Mouse (Mus musculus): ENCODE measurements around the gene Glrp1. TPM values are rescaled to one million over a fixed set of nuclear protein-coding genes. Genes with fewer than 3 reads are reported as not detected.

Glrp1 gene
- 2.2 TPM in 1 of 2 replicates, not detected in the other for total RNA-seq (2014; rRNA removed; ENCODE audit: low replicate concordance)
- polyA plus RNA-seq (2015; fragmentation: Nextera tagmentation; extraction: Ambion mirVana), result 0.26 and 0.41 TPM in 2 replicates

GRCm38 (mm10) chr1:88509789-88510188 is at the start of gene Glrp1:
TSS of gene Glrp1 (minus strand) at chr1:88510066.
- no peak within 1 kb of the TSS for H3K9ac ChIP-seq (replicated peaks; ENCODE audit: low read depth, low read length)
- no peak within 1 kb of the TSS for H3K4me3 ChIP-seq (ENCODE audit: low read depth, low read length)
- TF ChIP-seq EP300 (IDR thresholded peaks at IDR 0.05; ENCODE audit: low read depth) (no peak), CTCF (IDR thresholded peaks at IDR 0.05; ENCODE audit: low read depth) (no peak)
- no peaks in the 10 kb centered on the region for H3K27me3 ChIP-seq (ENCODE audit: control insufficient read depth, insufficient read depth, low read length)
- 51% methylated on average over 8 of the region's 8 CpGs for WGBS
- no peak within 1 kb of the TSS for H3K27ac ChIP-seq (ENCODE audit: low read depth)
- DNase-seq (ENCODE audit: low spot score), result no peak
- H3K4me1 ChIP-seq (ENCODE audit: control insufficient read depth, insufficient read depth), result no peaks in the 10 kb centered on the region
- peak within 1 kb of the TSS; percentile 20; the same call in 1 of the 2 replicates for H3K4me2 ChIP-seq (ENCODE audit: low read depth, low read length)
- H3K9me3 ChIP-seq (replicated peaks; ENCODE audit: control insufficient read depth, low read length), result no peaks in the 10 kb centered on the region
- no peak; the same call in 1 of the 2 replicates for ATAC-seq (ENCODE audit: insufficient read depth, low read depth)
- no peaks in the 10 kb centered on the region for H3K36me3 ChIP-seq (replicated peaks; ENCODE audit: control insufficient read depth, insufficient read depth, low read length)

- ATAC-seq (ENCODE audit: insufficient read depth, low read depth) (no peak), DNase-seq (ENCODE audit: low spot score) (no peak)
- Histone ChIP-seq H3K9ac (replicated peaks; ENCODE audit: low read depth, low read length) (no peak overlapping the region), H3K4me3 (ENCODE audit: low read depth, low read length) (no peak overlapping the region), H3K4me1 (ENCODE audit: control insufficient read depth, insufficient read depth) (no peaks in the 10 kb centered on the region; the same call in 1 of the 2 replicates), H3K27me3 (ENCODE audit: control insufficient read depth, insufficient read depth, low read length) (no peaks in the 10 kb centered on the region), H3K4me2 (ENCODE audit: low read depth, low read length) (no peak overlapping the region), H3K36me3 (replicated peaks; ENCODE audit: control insufficient read depth, insufficient read depth, low read length) (no peaks in the 10 kb centered on the region), H3K27ac (ENCODE audit: low read depth) (no peak overlapping the region), H3K9me3 (replicated peaks; ENCODE audit: control insufficient read depth, low read length) (no peaks in the 10 kb centered on the region)
- no peak for TF ChIP-seq CTCF (IDR thresholded peaks at IDR 0.05; ENCODE audit: low read depth)
- 18% methylated on average over 7 of the region's 7 CpGs for WGBS
Measured at GRCm38 (mm10) chr1:88559258-88559657, 49.4 kb upstream of the Glrp1 start.

GRCm38 (mm10) chr1:88558793-88559192 is 48.9 kb upstream of the Glrp1 start:
- ATAC-seq (ENCODE audit: insufficient read depth, low read depth), result no peak
- Histone ChIP-seq H3K36me3 (replicated peaks; ENCODE audit: control insufficient read depth, insufficient read depth, low read length) (no peaks in the 10 kb centered on the region), H3K4me2 (ENCODE audit: low read depth, low read length) (no peak overlapping the region), H3K9ac (replicated peaks; ENCODE audit: low read depth, low read length) (no peak overlapping the region), H3K9me3 (replicated peaks; ENCODE audit: control insufficient read depth, low read length) (no peaks in the 10 kb centered on the region), H3K27ac (ENCODE audit: low read depth) (no peak overlapping the region), H3K4me1 (ENCODE audit: control insufficient read depth, insufficient read depth) (no peaks in the 10 kb centered on the region; the same call in 1 of the 2 replicates), H3K4me3 (ENCODE audit: low read depth, low read length) (no peak overlapping the region), H3K27me3 (ENCODE audit: control insufficient read depth, insufficient read depth, low read length) (no peaks in the 10 kb centered on the region)
- no peak for DNase-seq (ENCODE audit: low spot score)
- no peak for TF ChIP-seq EP300 (IDR thresholded peaks at IDR 0.05; ENCODE audit: low read depth)
- TF ChIP-seq CTCF (IDR thresholded peaks at IDR 0.05; ENCODE audit: low read depth), result no peak

- TF ChIP-seq CTCF (IDR thresholded peaks at IDR 0.05; ENCODE audit: low read depth) (no peak), EP300 (IDR thresholded peaks at IDR 0.05; ENCODE audit: low read depth) (no peak)
- no peak for DNase-seq (ENCODE audit: low spot score)
- ATAC-seq (ENCODE audit: insufficient read depth, low read depth), result no peak
- Histone ChIP-seq H3K4me3 (ENCODE audit: low read depth, low read length) (no peak overlapping the region), H3K36me3 (replicated peaks; ENCODE audit: control insufficient read depth, insufficient read depth, low read length) (no peaks in the 10 kb centered on the region), H3K4me1 (ENCODE audit: control insufficient read depth, insufficient read depth) (no peaks in the 10 kb centered on the region; the same call in 1 of the 2 replicates), H3K27ac (ENCODE audit: low read depth) (no peak overlapping the region), H3K27me3 (ENCODE audit: control insufficient read depth, insufficient read depth, low read length) (no peaks in the 10 kb centered on the region), H3K9me3 (replicated peaks; ENCODE audit: control insufficient read depth, low read length) (no peaks in the 10 kb centered on the region), H3K9ac (replicated peaks; ENCODE audit: low read depth, low read length) (no peak overlapping the region), H3K4me2 (ENCODE audit: low read depth, low read length) (no peak overlapping the region)
- 66% methylated on average over 11 of the region's 11 CpGs for WGBS
Measured at GRCm38 (mm10) chr1:88556401-88556800, 46.5 kb upstream of the Glrp1 start.

GRCm38 (mm10) chr1:88553500-88554187 is 43.8 kb upstream of the Glrp1 start:
- H3K9ac ChIP-seq (replicated peaks; ENCODE audit: low read depth, low read length), result no peak overlapping the region
- ATAC-seq (ENCODE audit: insufficient read depth, low read depth) (no peak), DNase-seq (ENCODE audit: low spot score) (no peak)
- TF ChIP-seq EP300 (IDR thresholded peaks at IDR 0.05; ENCODE audit: low read depth), result no peak
- H3K27me3 ChIP-seq (ENCODE audit: control insufficient read depth, insufficient read depth, low read length), result no peaks in the 10 kb centered on the region
- no peak overlapping the region for H3K4me3 ChIP-seq (ENCODE audit: low read depth, low read length)
- H3K4me1 ChIP-seq (ENCODE audit: control insufficient read depth, insufficient read depth), result no peaks in the 10 kb centered on the region
- no peaks in the 10 kb centered on the region for H3K9me3 ChIP-seq (replicated peaks; ENCODE audit: control insufficient read depth, low read length)
- H3K36me3 ChIP-seq (replicated peaks; ENCODE audit: control insufficient read depth, insufficient read depth, low read length), result no peaks in the 10 kb centered on the region
- WGBS, result 44% methylated on average over 7 of the region's 7 CpGs
- H3K4me2 ChIP-seq (ENCODE audit: low read depth, low read length), result no peak overlapping the region
- no peak overlapping the region for H3K27ac ChIP-seq (ENCODE audit: low read depth)

- Histone ChIP-seq H3K27me3 (ENCODE audit: control insufficient read depth, insufficient read depth, low read length) (no peaks in the 10 kb centered on the region), H3K9me3 (replicated peaks; ENCODE audit: control insufficient read depth, low read length) (no peaks in the 10 kb centered on the region), H3K36me3 (replicated peaks; ENCODE audit: control insufficient read depth, insufficient read depth, low read length) (no peaks in the 10 kb centered on the region), H3K4me1 (ENCODE audit: control insufficient read depth, insufficient read depth) (no peaks in the 10 kb centered on the region), H3K4me3 (ENCODE audit: low read depth, low read length) (no peak overlapping the region), H3K9ac (replicated peaks; ENCODE audit: low read depth, low read length) (no peak overlapping the region), H3K4me2 (ENCODE audit: low read depth, low read length) (no peak overlapping the region), H3K27ac (ENCODE audit: low read depth) (no peak overlapping the region)
- ATAC-seq (ENCODE audit: insufficient read depth, low read depth) (no peak), DNase-seq (ENCODE audit: low spot score) (no peak)
- 83% methylated on average over 1 of the region's 1 CpGs for WGBS
- TF ChIP-seq EP300 (IDR thresholded peaks at IDR 0.05; ENCODE audit: low read depth), result no peak
- TF ChIP-seq CTCF (IDR thresholded peaks at IDR 0.05; ENCODE audit: low read depth), result no peak
Measured at GRCm38 (mm10) chr1:88549263-88549662, 39.4 kb upstream of the Glrp1 start.

All from heart, postnatal 0 days (tissue).